Mouse (Mus musculus) myocyte (in vitro differentiated cells): ENCODE results near the gene Pkd1.

ENCODE experiments used
- CEBPB ChIP-seq: IDR thresholded peaks from 2 replicates; pipeline ENCODE4 v1.6.1; 2011; ENCODE audit warnings: mild to moderate bottlenecking, moderate library complexity; ENCODE audit not compliant: poor library complexity, insufficient read depth, severe bottlenecking
- E2F4 ChIP-seq: IDR thresholded peaks from one replicate; pipeline ENCODE4 v1.6.1; 2011; ENCODE audit warnings: mild to moderate bottlenecking, control low read depth, moderate library complexity; ENCODE audit not compliant: insufficient read depth
- MAX ChIP-seq: IDR thresholded peaks from one replicate; pipeline ENCODE4 v1.6.1; 2011; ENCODE audit warnings: low read depth, mild to moderate bottlenecking, control low read depth
- MYOD1 ChIP-seq, 3 experiments: IDR thresholded peaks; one replicate each; pipeline ENCODE4 v1.6.1; 2011; ENCODE audit warnings: control low read depth in 2 of 3, low read depth in 2 of 3, mild to moderate bottlenecking in 2 of 3, moderate library complexity in 1 of 3; ENCODE audit not compliant: insufficient read length in 2 of 3, control insufficient read depth in 1 of 3
- MYOG ChIP-seq, 3 experiments: IDR thresholded peaks; one replicate each; pipeline ENCODE4 v1.6.1; 2011; ENCODE audit warnings: control low read depth in 2 of 3, low read depth in 2 of 3, mild to moderate bottlenecking in 2 of 3; ENCODE audit not compliant: insufficient read length in 2 of 3, control insufficient read depth in 1 of 3, insufficient read depth in 1 of 3
- POLR2A ChIP-seq: IDR thresholded peaks from one replicate; pipeline ENCODE4 v1.6.1; 2011; ENCODE audit warnings: low read depth, mild to moderate bottlenecking, control low read depth, moderate library complexity; ENCODE audit not compliant: insufficient read length
- POLR2AphosphoS2 ChIP-seq: IDR thresholded peaks from one replicate; pipeline ENCODE4 v1.6.1; 2011; ENCODE audit warnings: low read depth, control low read depth; ENCODE audit not compliant: insufficient read length
- TCF12 ChIP-seq: IDR thresholded peaks from one replicate; pipeline ENCODE4 v1.6.1; 2011; ENCODE audit warnings: mild to moderate bottlenecking, control low read depth; ENCODE audit not compliant: poor library complexity, insufficient read depth, severe bottlenecking
- TCF3 ChIP-seq: IDR thresholded peaks from one replicate; pipeline ENCODE4 v1.6.1; 2011; ENCODE audit warnings: low read depth, control low read depth; ENCODE audit not compliant: insufficient read length
- USF1 ChIP-seq: IDR thresholded peaks from one replicate; pipeline ENCODE4 v1.6.1; 2011; ENCODE audit warnings: low read depth, mild to moderate bottlenecking, control low read depth, moderate library complexity

DNA sequence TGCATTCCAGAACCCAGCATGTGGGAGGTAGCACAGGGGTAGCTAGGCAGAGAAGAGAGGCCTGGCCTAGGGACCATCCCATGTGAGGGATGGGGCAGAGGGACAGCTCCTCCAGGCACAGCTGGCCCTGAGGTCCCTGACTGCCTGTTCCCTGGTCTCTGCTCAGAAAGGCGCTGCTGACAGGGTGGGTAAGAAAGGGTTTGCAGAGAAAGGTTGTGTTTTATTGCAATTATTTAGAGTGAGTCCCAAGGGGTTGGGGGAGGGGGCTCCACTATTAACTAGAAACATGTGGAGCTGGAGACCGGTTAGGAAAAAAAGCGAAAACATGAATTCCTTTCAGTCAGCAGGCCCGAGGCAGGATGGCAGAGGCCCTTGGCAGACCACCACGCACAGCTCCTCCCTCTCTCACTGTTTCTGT, 89.9 kb downstream of the Pkd1 start:
- no peak for TF ChIP-seq POLR2A
- no peak for TF ChIP-seq MYOD1 (IDR thresholded peaks at IDR 0.05; ENCODE audit: control insufficient read depth in 1 of 3, insufficient read length in 2 of 3, low read depth in 2 of 3)
- TF ChIP-seq E2F4, result no peak
- no peak for TF ChIP-seq USF1
- TF ChIP-seq CEBPB, result no peak
- no peak for TF ChIP-seq TCF3
- TF ChIP-seq POLR2AphosphoS2, result no peak
- no peak for TF ChIP-seq MAX
- TF ChIP-seq MYOG (IDR thresholded peaks at IDR 0.05; ENCODE audit: control insufficient read depth in 1 of 3, insufficient read depth in 1 of 3, insufficient read length in 2 of 3, low read depth in 2 of 3), result no peak
- TF ChIP-seq TCF12, result no peak
